Mouse (Mus musculus): ENCODE measurements around the gene Asb7. TPM values are rescaled to one million over a fixed set of nuclear protein-coding genes. Genes with fewer than 3 reads are reported as not detected.

Asb7 gene
- 15.4 and 15.8 TPM in 2 replicates for polyA plus RNA-seq (2015; fragmentation: Nextera tagmentation; extraction: Ambion mirVana)

DNA sequence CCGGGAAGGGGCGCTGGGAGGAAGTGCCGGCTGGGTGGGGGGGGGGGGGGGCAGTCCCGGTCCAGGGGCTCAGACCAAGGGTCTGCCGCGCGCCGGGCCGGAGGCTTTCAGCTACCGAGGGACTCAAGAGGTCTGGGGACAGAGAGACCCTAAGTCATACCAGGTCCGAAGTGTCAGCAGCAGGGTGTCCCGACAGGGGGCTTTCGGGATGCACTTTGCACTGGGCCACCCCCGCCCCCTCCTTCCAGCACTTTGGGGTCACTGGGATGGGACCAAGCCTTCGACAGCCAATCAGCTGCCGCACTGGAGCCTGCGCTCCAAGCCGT, at the start of gene Asb7:
TSS of gene Asb7 (minus strand) at position 303 of the 326 bp plus-strand sequence.
- peak within 1 kb of the TSS; percentile 79 for H3K4me3 ChIP-seq
- peaks cover 19% of the 10 kb centered on the region for H3K4me1 ChIP-seq
- 2% methylated on average over 11 of the region's 18 CpGs for WGBS
- no peaks in the 10 kb centered on the region for H3K27me3 ChIP-seq
- peak within 1 kb of the TSS; percentile 81 for H3K9ac ChIP-seq
- H3K27ac ChIP-seq: peak within 1 kb of the TSS; percentile 90
- peaks cover 6% of the 10 kb centered on the region; the same call in 1 of the 2 replicates for H3K36me3 ChIP-seq
- ATAC-seq (ENCODE audit: borderline replicate concordance, extremely low read depth, low FRiP score, low TSS enrichment): no peak
- no peaks in the 10 kb centered on the region for H3K9me3 ChIP-seq
- peak within 1 kb of the TSS; percentile 85 for H3K4me2 ChIP-seq

DNA sequence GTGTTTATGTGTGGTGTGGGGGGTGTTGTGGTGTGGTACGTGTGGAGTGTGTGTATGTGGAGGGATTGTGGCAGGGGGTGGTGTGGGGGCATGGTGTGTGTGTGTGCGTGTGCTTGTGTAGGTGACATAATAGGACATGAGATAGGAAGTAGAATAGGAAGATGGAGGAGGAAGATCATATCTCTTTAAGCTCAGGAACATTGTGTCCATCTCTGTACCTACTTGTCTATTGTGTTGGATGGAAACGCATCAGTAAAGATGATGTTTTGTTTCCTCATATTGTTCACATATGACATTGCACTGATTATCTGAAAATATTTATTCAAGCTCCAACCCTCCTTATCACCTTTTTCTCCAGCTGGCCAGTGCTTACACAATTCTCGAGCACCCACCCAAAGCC, 48.0 kb upstream of the Asb7 start:
- Histone ChIP-seq H3K4me2 (no peak overlapping the region), H3K4me3 (no peak overlapping the region), H3K27me3 (no peaks in the 10 kb centered on the region), H3K9ac (no peak overlapping the region), H3K36me3 (no peaks in the 10 kb centered on the region), H3K9me3 (no peaks in the 10 kb centered on the region), H3K4me1 (peaks cover 4% of the 10 kb centered on the region; the same call in 1 of the 2 replicates), H3K27ac (no peak overlapping the region)
- whole genome bisulfite sequencing: 76% methylated on average over 4 of the region's 4 CpGs
- ATAC-seq (ENCODE audit: borderline replicate concordance, extremely low read depth, low FRiP score, low TSS enrichment): no peak

DNA sequence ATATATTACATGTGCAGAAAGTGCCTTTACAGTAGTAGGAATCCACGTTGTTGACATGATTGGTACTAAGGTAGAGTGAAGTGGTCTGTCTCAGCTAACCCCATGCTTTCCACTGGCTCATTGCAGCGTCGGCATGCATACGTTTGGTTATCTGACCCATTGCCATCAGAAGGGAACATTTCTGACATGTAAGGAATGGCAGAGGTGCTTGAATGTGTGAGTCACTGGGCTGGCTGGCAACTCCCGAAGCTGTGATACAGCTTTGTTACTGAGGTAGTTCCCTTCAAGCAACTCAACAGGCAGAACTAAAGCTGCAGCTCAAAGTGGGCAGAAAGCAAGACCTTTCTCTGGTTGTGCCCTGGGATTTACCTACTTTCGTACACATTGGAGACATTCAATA, 45.6 kb upstream of the Asb7 start:
- no peaks in the 10 kb centered on the region for H3K36me3 ChIP-seq
- H3K4me3 ChIP-seq: no peak overlapping the region
- ATAC-seq (ENCODE audit: borderline replicate concordance, extremely low read depth, low FRiP score, low TSS enrichment): no peak
- peaks cover under 1% of the 10 kb centered on the region; the same call in 1 of the 2 replicates for H3K4me1 ChIP-seq
- no peak overlapping the region for H3K9ac ChIP-seq
- H3K4me2 ChIP-seq: no peak overlapping the region
- 74% methylated on average over 6 of the region's 6 CpGs for WGBS
- H3K9me3 ChIP-seq: no peaks in the 10 kb centered on the region
- H3K27me3 ChIP-seq: no peaks in the 10 kb centered on the region
- H3K27ac ChIP-seq: no peak overlapping the region

GRCm38 (mm10) chr7:66734466-66734865, 45.1 kb upstream of the Asb7 start:
- Histone ChIP-seq H3K9me3 (no peaks in the 10 kb centered on the region), H3K4me1 (no peaks in the 10 kb centered on the region), H3K27me3 (no peaks in the 10 kb centered on the region), H3K36me3 (no peaks in the 10 kb centered on the region), H3K9ac (no peak overlapping the region), H3K4me2 (no peak overlapping the region), H3K27ac (no peak overlapping the region), H3K4me3 (no peak overlapping the region)
- no peak for ATAC-seq (ENCODE audit: borderline replicate concordance, extremely low read depth, low FRiP score, low TSS enrichment)
- WGBS: 90% methylated on average over 4 of the region's 4 CpGs

- Histone ChIP-seq H3K9me3 (no peaks in the 10 kb centered on the region), H3K4me3 (no peak overlapping the region), H3K9ac (no peak overlapping the region), H3K4me2 (no peak overlapping the region), H3K27ac (no peak overlapping the region), H3K36me3 (no peaks in the 10 kb centered on the region), H3K4me1 (no peaks in the 10 kb centered on the region), H3K27me3 (no peaks in the 10 kb centered on the region)
- no peak for ATAC-seq (ENCODE audit: borderline replicate concordance, extremely low read depth, low FRiP score, low TSS enrichment)
- WGBS: 94% methylated on average over 11 of the region's 11 CpGs
Measured at GRCm38 (mm10) chr7:66733882-66734281, 44.5 kb upstream of the Asb7 start.

DNA sequence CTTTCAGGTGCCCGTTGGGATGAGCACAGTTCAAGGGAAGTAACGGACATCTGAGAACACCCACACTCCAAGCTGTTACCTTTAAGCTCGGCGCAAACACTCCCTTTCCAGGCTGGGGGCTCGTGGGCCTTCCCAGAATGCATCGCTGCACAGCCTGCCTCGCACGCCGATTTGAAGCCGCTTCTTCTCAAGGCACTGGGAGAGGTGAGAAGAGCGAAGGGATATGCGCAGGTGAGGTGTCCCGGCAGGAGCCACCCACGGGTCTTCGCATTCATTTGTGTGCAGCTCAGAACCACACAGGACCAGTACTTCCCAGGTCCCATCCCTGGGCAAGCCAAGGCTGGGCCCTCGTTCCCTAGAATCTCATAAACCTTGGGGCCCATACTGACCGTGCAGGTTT, 44.0 kb upstream of the Asb7 start:
- Histone ChIP-seq H3K27ac (no peak overlapping the region), H3K27me3 (no peaks in the 10 kb centered on the region), H3K4me2 (no peak overlapping the region), H3K36me3 (no peaks in the 10 kb centered on the region), H3K4me1 (no peaks in the 10 kb centered on the region), H3K9me3 (no peaks in the 10 kb centered on the region), H3K9ac (no peak overlapping the region), H3K4me3 (no peak overlapping the region)
- WGBS: 92% methylated on average over 17 of the region's 17 CpGs
- ATAC-seq (ENCODE audit: borderline replicate concordance, extremely low read depth, low FRiP score, low TSS enrichment): no peak

GRCm38 (mm10) chr7:66729232-66729631, 39.8 kb upstream of the Asb7 start:
- Histone ChIP-seq H3K9me3 (no peaks in the 10 kb centered on the region), H3K36me3 (no peaks in the 10 kb centered on the region), H3K27me3 (no peaks in the 10 kb centered on the region), H3K4me3 (no peak overlapping the region), H3K4me2 (no peak overlapping the region), H3K27ac (no peak overlapping the region), H3K4me1 (no peaks in the 10 kb centered on the region), H3K9ac (no peak overlapping the region)
- no peak for ATAC-seq (ENCODE audit: borderline replicate concordance, extremely low read depth, low FRiP score, low TSS enrichment)
- WGBS: 74% methylated on average over 2 of the region's 2 CpGs

DNA sequence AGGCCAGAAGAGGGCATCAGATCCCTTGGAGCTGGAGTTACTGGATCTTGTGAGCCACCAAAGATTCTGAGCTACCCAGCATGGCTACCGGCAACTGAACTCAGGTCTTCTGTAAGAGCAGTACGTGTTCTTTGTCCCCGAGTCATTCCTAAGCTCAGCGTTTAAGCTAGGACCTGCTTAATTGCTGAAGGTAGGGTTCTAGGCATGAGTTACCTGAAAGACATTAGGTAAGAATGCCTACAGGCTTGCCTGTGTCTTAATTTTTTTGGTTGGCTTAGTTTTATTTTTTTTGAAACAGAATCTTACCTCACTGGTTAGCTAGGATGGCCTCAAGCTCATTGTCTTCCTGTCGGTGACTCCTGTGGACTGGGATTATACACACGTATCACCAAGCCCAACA, 38.7 kb upstream of the Asb7 start:
- Histone ChIP-seq H3K4me1 (no peaks in the 10 kb centered on the region), H3K4me3 (no peak overlapping the region), H3K9ac (no peak overlapping the region), H3K27ac (no peak overlapping the region), H3K9me3 (no peaks in the 10 kb centered on the region), H3K36me3 (no peaks in the 10 kb centered on the region), H3K4me2 (no peak overlapping the region), H3K27me3 (no peaks in the 10 kb centered on the region)
- no peak for ATAC-seq (ENCODE audit: borderline replicate concordance, extremely low read depth, low FRiP score, low TSS enrichment)
- WGBS: 91% methylated on average over 6 of the region's 6 CpGs

DNA sequence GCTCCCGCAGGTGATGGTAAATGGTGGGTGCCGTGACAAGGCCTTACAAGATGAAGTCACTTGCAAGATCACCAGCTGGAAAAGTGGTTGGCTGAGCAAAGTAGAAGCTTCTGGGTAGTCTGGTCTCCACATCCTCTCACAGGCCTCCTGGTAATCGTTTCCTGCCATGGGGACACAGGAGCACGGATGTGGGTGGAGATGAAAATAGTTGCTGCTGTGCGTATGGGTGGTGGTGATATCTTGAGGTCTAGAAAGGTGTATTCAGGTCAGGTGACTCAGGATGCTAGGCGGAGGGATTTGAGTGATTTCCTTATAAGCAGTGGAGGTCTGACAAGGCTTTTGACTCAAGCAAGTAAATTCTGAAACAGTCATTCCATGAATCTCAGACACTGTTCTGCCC, 35.6 kb upstream of the Asb7 start:
- no peaks in the 10 kb centered on the region for H3K36me3 ChIP-seq
- no peak overlapping the region for H3K9ac ChIP-seq
- ATAC-seq (ENCODE audit: borderline replicate concordance, extremely low read depth, low FRiP score, low TSS enrichment): no peak
- no peaks in the 10 kb centered on the region for H3K4me1 ChIP-seq
- no peak overlapping the region for H3K4me3 ChIP-seq
- H3K9me3 ChIP-seq: no peaks in the 10 kb centered on the region
- no peak overlapping the region for H3K27ac ChIP-seq
- no peak overlapping the region for H3K4me2 ChIP-seq
- no peaks in the 10 kb centered on the region for H3K27me3 ChIP-seq
- 85% methylated on average over 6 of the region's 6 CpGs for WGBS

DNA sequence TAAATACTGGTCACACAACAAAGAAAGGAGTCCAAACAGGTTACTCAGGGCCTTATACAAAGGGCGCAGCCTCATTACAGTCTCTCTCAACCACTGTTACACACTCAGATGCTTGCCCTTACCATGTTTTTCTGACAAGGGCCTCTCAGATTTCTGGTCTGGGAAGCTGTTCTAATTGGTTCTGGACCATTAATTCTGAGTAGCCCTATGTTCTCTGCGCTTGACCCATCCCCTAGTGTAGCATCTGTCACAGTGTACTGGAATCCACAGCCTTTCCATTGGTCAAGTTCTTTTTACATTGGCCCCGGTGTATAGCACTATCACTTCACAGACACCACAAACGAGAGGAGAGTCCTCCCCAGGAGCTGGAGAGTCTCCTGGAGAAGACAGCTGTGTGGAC, 35.1 kb upstream of the Asb7 start:
- H3K27me3 ChIP-seq: no peaks in the 10 kb centered on the region
- H3K4me3 ChIP-seq: no peak overlapping the region
- no peaks in the 10 kb centered on the region for H3K36me3 ChIP-seq
- H3K9ac ChIP-seq: no peak overlapping the region
- H3K27ac ChIP-seq: no peak overlapping the region
- no peaks in the 10 kb centered on the region for H3K9me3 ChIP-seq
- no peak overlapping the region for H3K4me2 ChIP-seq
- 84% methylated on average over 4 of the region's 4 CpGs for whole genome bisulfite sequencing
- H3K4me1 ChIP-seq: no peaks in the 10 kb centered on the region
- ATAC-seq (ENCODE audit: borderline replicate concordance, extremely low read depth, low FRiP score, low TSS enrichment): no peak

DNA sequence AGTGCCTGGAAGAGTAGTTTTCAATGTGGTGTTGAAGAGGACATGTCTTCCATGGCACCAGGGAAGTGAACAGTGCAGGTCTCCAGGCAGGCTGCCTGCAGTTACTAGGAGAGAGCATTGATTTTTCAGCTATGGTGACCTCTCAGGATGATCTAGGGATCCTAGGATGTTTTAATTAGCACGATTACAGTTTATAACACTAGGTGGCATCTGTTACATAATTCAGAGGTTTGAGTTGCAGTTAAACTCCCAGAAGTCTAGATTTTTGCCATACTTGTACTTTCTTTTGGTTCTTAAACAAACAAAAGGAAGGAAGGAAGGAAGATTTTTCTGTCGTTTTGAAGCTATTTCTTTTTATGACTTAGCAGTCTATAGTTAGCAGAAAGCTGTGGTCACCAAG, 21.8 kb upstream of the Asb7 start:
- 20% methylated on average over 2 of the region's 2 CpGs for WGBS
- Histone ChIP-seq H3K4me3 (no peak overlapping the region), H3K36me3 (peaks cover 38% of the 10 kb centered on the region), H3K4me2 (no peak overlapping the region), H3K4me1 (no peaks in the 10 kb centered on the region), H3K9ac (no peak overlapping the region), H3K9me3 (no peaks in the 10 kb centered on the region), H3K27ac (no peak overlapping the region), H3K27me3 (no peaks in the 10 kb centered on the region)
- ATAC-seq (ENCODE audit: borderline replicate concordance, extremely low read depth, low FRiP score, low TSS enrichment): no peak

DNA sequence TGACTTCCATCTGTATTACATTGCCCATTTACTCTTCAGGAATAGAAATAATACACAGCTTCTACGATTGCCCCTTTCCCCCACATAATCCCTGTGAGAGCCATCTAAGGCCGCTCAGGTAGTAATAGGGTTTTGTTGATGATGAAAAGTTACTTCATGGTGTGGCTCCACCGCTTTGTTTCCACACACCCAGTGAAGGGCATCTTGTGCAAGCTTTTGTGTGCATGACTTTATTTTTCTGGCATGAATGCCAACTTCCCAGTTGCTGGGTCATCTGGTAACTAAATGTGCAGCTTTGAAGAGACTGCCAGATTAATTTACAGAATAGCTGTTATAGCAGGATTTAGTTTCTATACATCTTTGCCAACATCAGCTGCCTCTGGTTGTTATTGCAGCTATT, 15.2 kb upstream of the Asb7 start:
- H3K36me3 ChIP-seq: peaks cover 19% of the 10 kb centered on the region
- WGBS: 95% methylated on average over 3 of the region's 3 CpGs
- H3K4me3 ChIP-seq: no peak overlapping the region
- no peak overlapping the region for H3K4me2 ChIP-seq
- no peaks in the 10 kb centered on the region for H3K4me1 ChIP-seq
- no peaks in the 10 kb centered on the region for H3K27me3 ChIP-seq
- H3K9ac ChIP-seq: no peak overlapping the region
- no peak for ATAC-seq (ENCODE audit: borderline replicate concordance, extremely low read depth, low FRiP score, low TSS enrichment)
- no peaks in the 10 kb centered on the region for H3K9me3 ChIP-seq
- H3K27ac ChIP-seq: no peak overlapping the region

DNA sequence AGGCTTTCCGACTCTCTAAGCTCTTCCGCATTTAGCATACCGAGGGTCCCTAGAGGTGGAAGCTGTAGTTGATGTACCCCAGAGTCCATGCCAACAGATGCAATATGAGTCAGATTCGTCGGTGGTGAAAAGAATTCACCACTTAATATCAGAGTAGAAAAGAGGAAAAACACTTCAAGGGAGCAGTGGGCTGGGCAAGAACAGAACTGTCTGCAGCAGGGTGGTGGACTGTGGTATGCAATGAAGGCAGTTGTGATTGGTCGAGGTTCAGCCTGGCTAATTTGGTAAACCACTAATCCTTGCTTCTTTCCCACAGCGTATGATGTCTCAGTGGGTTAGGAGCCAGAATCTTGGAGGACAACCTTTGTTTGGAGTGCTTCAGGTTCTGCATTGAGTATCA, 13.3 kb upstream of the Asb7 start:
- H3K4me2 ChIP-seq: no peak overlapping the region
- 82% methylated on average over 7 of the region's 7 CpGs for WGBS
- H3K36me3 ChIP-seq: peaks cover 17% of the 10 kb centered on the region; the same call in 1 of the 2 replicates
- H3K4me3 ChIP-seq: no peak overlapping the region
- no peak for ATAC-seq (ENCODE audit: borderline replicate concordance, extremely low read depth, low FRiP score, low TSS enrichment)
- no peaks in the 10 kb centered on the region for H3K27me3 ChIP-seq
- no peak overlapping the region for H3K9ac ChIP-seq
- H3K27ac ChIP-seq: no peak overlapping the region
- H3K9me3 ChIP-seq: no peaks in the 10 kb centered on the region
- H3K4me1 ChIP-seq: no peaks in the 10 kb centered on the region
